Mouse (Mus musculus) ES-E14 (cell line): Measurements from ENCODE around the gene Nfu1. TPM values are rescaled to one million over a fixed set of nuclear protein-coding genes. Genes with fewer than 3 reads are reported as not detected.

Experiments used
- DNase-seq: peaks from one replicate; pipeline ENCODE4 v3.0.0-alpha.2; 2013; ENCODE audit warnings: low read depth, low spot score
- H3K27ac ChIP-seq: 2 replicates; pipeline ENCODE4 v1.5.1; 2012; ENCODE audit warnings: low read depth, mild to moderate bottlenecking, low read length, moderate library complexity, mixed read lengths; ENCODE audit not compliant: poor library complexity, insufficient read depth, severe bottlenecking
- H3K36me3 ChIP-seq: 2 replicates; pipeline ENCODE4 v1.6.1; 2012; ENCODE audit warnings: mild to moderate bottlenecking, low read length, moderate library complexity, mixed read lengths; ENCODE audit not compliant: control insufficient read depth, poor library complexity, insufficient read depth, severe bottlenecking
- H3K4me1 ChIP-seq, 2 experiments: fragments of 150-350 bp in 1 of 2; sonication (generic) in 1 of 2; 2 replicates each; pipeline ENCODE4 v1.6.1; 2012; ENCODE audit warnings: low read length in 2 of 2, mild to moderate bottlenecking in 1 of 2, mixed read lengths in 1 of 2; ENCODE audit not compliant: control insufficient read depth in 2 of 2, insufficient read depth in 2 of 2, poor library complexity in 1 of 2
- H3K4me3 ChIP-seq, 2 experiments: fragments of 150-350 bp in 1 of 2; sonication (generic) in 1 of 2; 2 replicates each; pipeline ENCODE4 v1.5.1; 2012; ENCODE audit warnings: low read length in 2 of 2, low read depth in 1 of 2, mild to moderate bottlenecking in 1 of 2, mixed read lengths in 1 of 2; ENCODE audit not compliant: insufficient read depth in 1 of 2, poor library complexity in 1 of 2, severe bottlenecking in 1 of 2
- H3K9ac ChIP-seq: 2 replicates; pipeline ENCODE4 v1.6.1; 2012; ENCODE audit warnings: low read depth, mild to moderate bottlenecking, low read length, mixed read lengths; ENCODE audit not compliant: poor library complexity, insufficient read depth, severe bottlenecking
- H3K9me3 ChIP-seq: fragments of 150-350 bp; sonication (generic); 2 replicates; pipeline ENCODE4 v1.6.1; 2012; ENCODE audit warnings: low read depth, mild to moderate bottlenecking, low read length; ENCODE audit not compliant: control insufficient read depth, insufficient read depth
- CHD2 ChIP-seq: IDR thresholded peaks from 2 replicates; pipeline ENCODE4 v1.6.1; 2014; ENCODE audit warnings: mild to moderate bottlenecking, low read depth, low read length, inconsistent platforms
- HCFC1 ChIP-seq: IDR thresholded peaks from 2 replicates; pipeline ENCODE4 v1.6.1; 2012; ENCODE audit warnings: low read length, inconsistent platforms, borderline replicate concordance; ENCODE audit not compliant: insufficient read depth
- MAFK ChIP-seq: IDR thresholded peaks from 2 replicates; pipeline ENCODE4 v1.6.1; 2014; ENCODE audit warnings: mild to moderate bottlenecking, low read depth, low read length, inconsistent platforms; ENCODE audit not compliant: insufficient read depth
- ZC3H11A ChIP-seq: IDR thresholded peaks from 2 replicates; pipeline ENCODE4 v1.6.1; 2012; ENCODE audit warnings: low read depth, mild to moderate bottlenecking, inconsistent platforms, low read length, borderline replicate concordance
- ZNF384 ChIP-seq: IDR thresholded peaks from 2 replicates; pipeline ENCODE4 v1.6.1; 2012; ENCODE audit warnings: low read depth, low read length, inconsistent platforms
- in situ Hi-C, 2 experiments: fragments of 600-800 bp; cut with MboI; formaldehyde crosslinking; loops; one replicate each; pipeline ENCODE4 v1.15.1; 2025; ENCODE audit warnings: low sequenced_read_pairs in 2 of 2, inconsistent platforms in 1 of 2; ENCODE audit not compliant: unreplicated experiment in 2 of 2
- total RNA-seq: library from RNA; depleted of rRNA; stranded (reverse); fragments of 300-350 nt; gene quantifications from 2 replicates; pipeline ENCODE4 v1.2.3, GENCODE M21; 2012

Gene Nfu1
- total RNA-seq, 1 experiment: 113 TPM

- DNase-seq: no peak
- no peaks in the 10 kb centered on the region for H3K9me3 ChIP-seq
- H3K27ac ChIP-seq: no peak overlapping the region
- no peaks in the 10 kb centered on the region for H3K4me1 ChIP-seq
- in situ Hi-C loops: no loop called here
- no peak overlapping the region for H3K4me3 ChIP-seq
- H3K9ac ChIP-seq: no peak overlapping the region
- no peak for TF ChIP-seq HCFC1
- no peak for TF ChIP-seq ZC3H11A
- peaks cover 5% of the 10 kb centered on the region for H3K36me3 ChIP-seq
Observed at GRCm38 (mm10) chr6:86996629-86997307, 12.3 kb upstream of the Nfu1 start.

GRCm38 (mm10) chr6:86997360-86997759, 11.7 kb upstream of the Nfu1 start:
- H3K4me3 ChIP-seq: no peak overlapping the region
- DNase-seq: no peak
- TF ChIP-seq CHD2 (no peak), ZNF384 (no peak), ZC3H11A (no peak), HCFC1 (no peak), MAFK (no peak)
- in situ Hi-C loops: no loop called here
- peaks cover 3% of the 10 kb centered on the region; the same call in 1 of the 2 replicates for H3K36me3 ChIP-seq
- no peaks in the 10 kb centered on the region for H3K9me3 ChIP-seq
- H3K4me1 ChIP-seq: no peaks in the 10 kb centered on the region
- H3K27ac ChIP-seq: no peak overlapping the region
- H3K9ac ChIP-seq: no peak overlapping the region

DNA sequence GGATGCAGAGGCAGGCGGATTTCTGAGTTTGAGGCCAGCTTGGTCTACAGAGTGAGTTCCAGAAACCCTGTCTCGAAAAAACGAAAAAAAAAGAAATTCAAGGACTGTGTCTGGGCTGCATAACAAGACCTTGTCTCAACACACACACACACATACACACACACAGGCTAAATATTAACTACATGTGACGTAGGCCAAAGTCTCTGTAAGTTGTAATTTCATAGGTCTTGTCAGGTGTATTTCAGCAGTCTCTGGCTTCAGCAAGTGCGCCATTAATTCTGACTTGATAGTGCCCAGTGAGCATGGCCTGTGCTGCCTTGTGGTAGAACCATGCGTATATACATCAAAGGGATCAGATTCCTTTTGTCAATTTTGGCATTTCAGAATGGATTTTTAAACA, 7.0 kb upstream of the Nfu1 start:
- Histone ChIP-seq H3K36me3 (peaks cover 3% of the 10 kb centered on the region; the same call in 1 of the 2 replicates), H3K9ac (no peak overlapping the region), H3K4me1 (peaks cover 0 to 3% of the 10 kb centered on the region in 2 experiments; a peak in 1 of 4 replicates), H3K9me3 (no peaks in the 10 kb centered on the region), H3K27ac (no peak overlapping the region), H3K4me3 (no peak overlapping the region)
- TF ChIP-seq ZC3H11A (no peak), MAFK (no peak), ZNF384 (no peak), HCFC1 (no peak), CHD2 (no peak)
- in situ Hi-C loops: no loop called here
- DNase-seq: no peak

DNA sequence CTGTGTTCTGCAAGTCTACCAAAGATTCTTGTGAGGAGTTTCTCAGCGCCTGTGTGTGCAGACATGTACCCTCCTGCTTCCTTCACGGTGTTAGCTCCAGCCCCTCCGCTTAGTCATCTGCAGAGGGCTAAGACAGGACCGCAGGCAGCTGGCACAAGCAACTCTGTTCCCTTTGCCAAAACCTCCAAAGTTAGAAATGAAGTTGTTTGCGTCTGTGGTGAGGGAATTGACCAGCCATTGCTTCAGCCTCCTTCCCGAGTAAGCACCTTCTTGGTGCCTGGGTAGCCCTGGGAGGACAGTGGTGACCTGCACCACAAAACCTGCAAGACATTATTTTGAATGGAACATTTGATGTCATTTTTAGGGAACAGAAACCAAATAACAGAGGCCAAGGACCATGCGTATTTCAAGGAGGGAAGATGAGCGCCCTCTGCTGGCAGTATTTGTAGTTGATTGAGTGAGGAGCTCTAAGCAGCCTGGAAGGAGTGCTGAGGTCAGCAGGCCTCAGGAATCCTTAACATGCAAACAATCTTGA, 6.4 kb upstream of the Nfu1 start:
- peak; percentile 81 for DNase-seq
- TF ChIP-seq CHD2: no peak
- peak; percentile 96 for TF ChIP-seq MAFK
- in situ Hi-C loops: no loop called here
- no peaks in the 10 kb centered on the region for H3K9me3 ChIP-seq
- H3K4me3 ChIP-seq: no peak overlapping the region
- H3K9ac ChIP-seq: peak overlapping the region; percentile 2; the same call in 1 of the 2 replicates
- no peaks in the 10 kb centered on the region for H3K36me3 ChIP-seq
- no peak overlapping the region for H3K27ac ChIP-seq
- peaks cover 0 to 3% of the 10 kb centered on the region in 2 experiments; a peak in 1 of 4 replicates for H3K4me1 ChIP-seq

DNA sequence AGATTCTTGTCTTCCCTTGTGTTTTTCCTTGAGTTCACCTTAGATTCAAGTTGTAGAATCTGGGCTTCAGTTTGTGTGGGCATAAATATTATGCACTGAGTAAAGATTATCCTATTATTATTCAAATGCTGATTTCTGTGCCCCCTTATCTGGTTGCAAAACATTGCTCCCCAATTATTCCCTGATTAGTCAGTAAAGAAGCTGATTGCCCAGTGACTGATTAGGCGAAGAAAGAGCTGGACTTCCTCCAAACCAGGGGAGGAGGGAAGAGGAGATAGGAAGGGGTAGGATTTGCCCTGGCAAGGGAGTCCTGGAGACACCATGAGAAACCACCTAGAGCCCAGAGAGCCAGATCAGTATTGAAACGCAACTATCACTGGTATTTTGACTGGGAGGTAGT, 4.9 kb upstream of the Nfu1 start:
- in situ Hi-C loops: no loop called here

More for the DNA sequence above, 4.9 kb upstream of the Nfu1 start:
- TF ChIP-seq CHD2 (no peak), ZNF384 (no peak), MAFK (no peak), ZC3H11A (no peak), HCFC1 (no peak)
- H3K36me3 ChIP-seq: no peaks in the 10 kb centered on the region
- H3K27ac ChIP-seq: no peak overlapping the region
- peaks cover 2 to 7% of the 10 kb centered on the region in 2 experiments; a peak in 2 of 4 replicates for H3K4me1 ChIP-seq
- H3K9ac ChIP-seq: no peak overlapping the region; the same call in 1 of the 2 replicates
- no peaks in the 10 kb centered on the region for H3K9me3 ChIP-seq
- no peak for DNase-seq
- no peak overlapping the region for H3K4me3 ChIP-seq
